Mouse (Mus musculus) right cerebral cortex, postnatal 36 days (tissue): Measurements from ENCODE around the gene Hic2.

Source experiments
- DNase-seq, 2 experiments: peaks; one replicate each; pipeline ENCODE4 v3.0.0; 2022; ENCODE audit warnings: low spot score in 2 of 2, mixed read lengths in 1 of 2

The Hic2 gene

GRCm38 (mm10) chr16:17233702-17234498 lies 528 bp downstream of the Hic2 start:
- DNase-seq = no peak

GRCm38 (mm10) chr16:17234499-17234895 lies 1.1 kb downstream of the Hic2 start:
- peak in 1 of 2 experiments; percentile 43 for DNase-seq

- DNase-seq = peak; percentile 40 to 41
Observed at GRCm38 (mm10) chr16:17234916-17235665, 1.7 kb downstream of the Hic2 start.

GRCm38 (mm10) chr16:17237634-17238033 lies 4.3 kb downstream of the Hic2 start:
- DNase-seq = no peak

- DNase-seq = no peak
Observed at GRCm38 (mm10) chr16:17239409-17239808, 6.0 kb downstream of the Hic2 start.

GRCm38 (mm10) chr16:17243731-17244130 lies 10.4 kb downstream of the Hic2 start:
- no peak for DNase-seq

- DNase-seq = no peak
Observed at GRCm38 (mm10) chr16:17244996-17245395, 11.6 kb downstream of the Hic2 start.

GRCm38 (mm10) chr16:17247727-17248126 lies 14.4 kb downstream of the Hic2 start:
- DNase-seq = no peak

GRCm38 (mm10) chr16:17249135-17249534 lies 15.8 kb downstream of the Hic2 start:
- no peak for DNase-seq

- DNase-seq = no peak
Observed at GRCm38 (mm10) chr16:17251539-17251938, 18.2 kb downstream of the Hic2 start.

- no peak for DNase-seq
Observed at GRCm38 (mm10) chr16:17252086-17252726, 18.8 kb downstream of the Hic2 start.

GRCm38 (mm10) chr16:17252841-17253240 lies 19.5 kb downstream of the Hic2 start:
- no peak for DNase-seq

- DNase-seq = no peak
Observed at GRCm38 (mm10) chr16:17254005-17254597, 20.7 kb downstream of the Hic2 start.

- no peak for DNase-seq
Observed at GRCm38 (mm10) chr16:17255270-17255669, 21.9 kb downstream of the Hic2 start.

- DNase-seq = no peak
Observed at GRCm38 (mm10) chr16:17257359-17257821, 24.0 kb downstream of the Hic2 start.

- no peak for DNase-seq
Observed at GRCm38 (mm10) chr16:17258917-17259316, 25.5 kb downstream of the Hic2 start.

GRCm38 (mm10) chr16:17261341-17261740 lies 28.0 kb downstream of the Hic2 start:
- no peak for DNase-seq

- no peak for DNase-seq
Observed at GRCm38 (mm10) chr16:17266113-17266512, 32.7 kb downstream of the Hic2 start.

- no peak for DNase-seq
Observed at GRCm38 (mm10) chr16:17267937-17268336, 34.6 kb downstream of the Hic2 start.

GRCm38 (mm10) chr16:17269872-17270271 lies 36.5 kb downstream of the Hic2 start:
- DNase-seq = no peak

GRCm38 (mm10) chr16:17271124-17271523 lies 37.8 kb downstream of the Hic2 start:
- DNase-seq = no peak

GRCm38 (mm10) chr16:17271856-17272255 lies 38.5 kb downstream of the Hic2 start:
- DNase-seq = no peak
